Mouse (Mus musculus): Measurements from ENCODE around the gene Bloc1s2. TPM values are rescaled to one million over a fixed set of nuclear protein-coding genes. Genes with fewer than 3 reads are reported as not detected.

The Bloc1s2 gene
- polyA plus RNA-seq, 1 experiment from 2014 or later = 77.2 TPM

GRCm38 (mm10) chr19:44161515-44161914, 15.3 kb upstream of the Bloc1s2 start:
- H3K4me1 ChIP-seq (ENCODE audit: control insufficient read depth, insufficient read depth, low read length) = no peaks in the 10 kb centered on the region
- no peak overlapping the region for H3K4me2 ChIP-seq (ENCODE audit: low read depth, low read length)
- no peak for ATAC-seq (ENCODE audit: insufficient read depth, low FRiP score)
- no peaks in the 10 kb centered on the region for H3K27me3 ChIP-seq (ENCODE audit: control insufficient read depth, insufficient read depth, low read length)
- WGBS = 13% methylated on average over 3 of the region's 3 CpGs
- H3K9me3 ChIP-seq (replicated peaks; ENCODE audit: control insufficient read depth, low read length) = no peaks in the 10 kb centered on the region
- no peak overlapping the region for H3K4me3 ChIP-seq (replicated peaks; ENCODE audit: low read length)
- no peaks in the 10 kb centered on the region for H3K36me3 ChIP-seq (ENCODE audit: control insufficient read depth, insufficient read depth, low read length)
- H3K27ac ChIP-seq (ENCODE audit: low read length) = no peak overlapping the region
- H3K9ac ChIP-seq (ENCODE audit: low read length) = no peak overlapping the region

GRCm38 (mm10) chr19:44159386-44159785, 13.1 kb upstream of the Bloc1s2 start:
- H3K9me3 ChIP-seq (replicated peaks; ENCODE audit: control insufficient read depth, low read length) = no peaks in the 10 kb centered on the region

GRCm38 (mm10) chr19:44157005-44157404, 10.8 kb upstream of the Bloc1s2 start:
- 94% methylated on average over 10 of the region's 10 CpGs for WGBS
- Histone ChIP-seq H3K4me3 (replicated peaks; ENCODE audit: low read length) (no peak overlapping the region), H3K36me3 (ENCODE audit: control insufficient read depth, insufficient read depth, low read length) (no peaks in the 10 kb centered on the region), H3K9ac (ENCODE audit: low read length) (no peak overlapping the region), H3K4me1 (ENCODE audit: control insufficient read depth, insufficient read depth, low read length) (no peaks in the 10 kb centered on the region), H3K9me3 (replicated peaks; ENCODE audit: control insufficient read depth, low read length) (no peaks in the 10 kb centered on the region), H3K27ac (ENCODE audit: low read length) (no peak overlapping the region), H3K27me3 (ENCODE audit: control insufficient read depth, insufficient read depth, low read length) (no peaks in the 10 kb centered on the region), H3K4me2 (ENCODE audit: low read depth, low read length) (no peak overlapping the region)
- ATAC-seq (ENCODE audit: insufficient read depth, low FRiP score) = no peak

More at GRCm38 (mm10) chr19:44159386-44159785, 13.1 kb upstream of the Bloc1s2 start:
- no peak overlapping the region for H3K27ac ChIP-seq (ENCODE audit: low read length)
- H3K36me3 ChIP-seq (ENCODE audit: control insufficient read depth, insufficient read depth, low read length) = no peaks in the 10 kb centered on the region
- no peaks in the 10 kb centered on the region for H3K4me1 ChIP-seq (ENCODE audit: control insufficient read depth, insufficient read depth, low read length)
- H3K4me3 ChIP-seq (replicated peaks; ENCODE audit: low read length) = no peak overlapping the region
- no peak overlapping the region for H3K9ac ChIP-seq (ENCODE audit: low read length)
- 74% methylated on average over 3 of the region's 3 CpGs for WGBS
- no peak for ATAC-seq (ENCODE audit: insufficient read depth, low FRiP score)
- H3K4me2 ChIP-seq (ENCODE audit: low read depth, low read length) = no peak overlapping the region
- H3K27me3 ChIP-seq (ENCODE audit: control insufficient read depth, insufficient read depth, low read length) = no peaks in the 10 kb centered on the region

GRCm38 (mm10) chr19:44153781-44154180, 7.5 kb upstream of the Bloc1s2 start:
- WGBS = 80% methylated on average over 5 of the region's 5 CpGs

GRCm38 (mm10) chr19:44148991-44149390, 2.7 kb upstream of the Bloc1s2 start:
- 68% methylated on average over 2 of the region's 2 CpGs for whole genome bisulfite sequencing
- H3K36me3 ChIP-seq (ENCODE audit: control insufficient read depth, insufficient read depth, low read length) = no peaks in the 10 kb centered on the region
- no peak overlapping the region for H3K9ac ChIP-seq (ENCODE audit: low read length)
- H3K27me3 ChIP-seq (ENCODE audit: control insufficient read depth, insufficient read depth, low read length) = no peaks in the 10 kb centered on the region; the same call in 1 of the 2 replicates
- no peak overlapping the region for H3K4me3 ChIP-seq (replicated peaks; ENCODE audit: low read length)
- no peaks in the 10 kb centered on the region for H3K9me3 ChIP-seq (replicated peaks; ENCODE audit: control insufficient read depth, low read length)
- H3K4me1 ChIP-seq (ENCODE audit: control insufficient read depth, insufficient read depth, low read length) = peaks cover 4% of the 10 kb centered on the region
- H3K4me2 ChIP-seq (ENCODE audit: low read depth, low read length) = no peak overlapping the region
- no peak overlapping the region for H3K27ac ChIP-seq (ENCODE audit: low read length)
- ATAC-seq (ENCODE audit: insufficient read depth, low FRiP score) = no peak

More at GRCm38 (mm10) chr19:44153781-44154180, 7.5 kb upstream of the Bloc1s2 start:
- Histone ChIP-seq H3K4me1 (ENCODE audit: control insufficient read depth, insufficient read depth, low read length) (no peaks in the 10 kb centered on the region), H3K4me3 (replicated peaks; ENCODE audit: low read length) (no peak overlapping the region), H3K27ac (ENCODE audit: low read length) (no peak overlapping the region), H3K36me3 (ENCODE audit: control insufficient read depth, insufficient read depth, low read length) (no peaks in the 10 kb centered on the region), H3K9ac (ENCODE audit: low read length) (no peak overlapping the region), H3K9me3 (replicated peaks; ENCODE audit: control insufficient read depth, low read length) (no peaks in the 10 kb centered on the region), H3K4me2 (ENCODE audit: low read depth, low read length) (no peak overlapping the region), H3K27me3 (ENCODE audit: control insufficient read depth, insufficient read depth, low read length) (no peaks in the 10 kb centered on the region; the same call in 1 of the 2 replicates)
- ATAC-seq (ENCODE audit: insufficient read depth, low FRiP score) = no peak

- no peak overlapping the region for H3K9ac ChIP-seq (ENCODE audit: low read length)
- no peak for ATAC-seq (ENCODE audit: insufficient read depth, low FRiP score)
- H3K4me2 ChIP-seq (ENCODE audit: low read depth, low read length) = no peak overlapping the region
- H3K9me3 ChIP-seq (replicated peaks; ENCODE audit: control insufficient read depth, low read length) = no peaks in the 10 kb centered on the region
- WGBS = 24% methylated on average over 2 of the region's 2 CpGs
- H3K27ac ChIP-seq (ENCODE audit: low read length) = no peak overlapping the region
- no peak overlapping the region for H3K4me3 ChIP-seq (replicated peaks; ENCODE audit: low read length)
- peaks cover 4% of the 10 kb centered on the region for H3K4me1 ChIP-seq (ENCODE audit: control insufficient read depth, insufficient read depth, low read length)
- H3K36me3 ChIP-seq (ENCODE audit: control insufficient read depth, insufficient read depth, low read length) = no peaks in the 10 kb centered on the region
- no peaks in the 10 kb centered on the region; the same call in 1 of the 2 replicates for H3K27me3 ChIP-seq (ENCODE audit: control insufficient read depth, insufficient read depth, low read length)
Observed at GRCm38 (mm10) chr19:44148345-44148744, 2.1 kb upstream of the Bloc1s2 start.

GRCm38 (mm10) chr19:44146951-44147350, 705 bp upstream of the Bloc1s2 start:
- 90% methylated on average over 8 of the region's 8 CpGs for WGBS
- Histone ChIP-seq H3K4me3 (replicated peaks; ENCODE audit: low read length) (no peak overlapping the region), H3K9me3 (replicated peaks; ENCODE audit: control insufficient read depth, low read length) (no peaks in the 10 kb centered on the region), H3K4me2 (ENCODE audit: low read depth, low read length) (no peak overlapping the region), H3K36me3 (ENCODE audit: control insufficient read depth, insufficient read depth, low read length) (peaks cover 6% of the 10 kb centered on the region; the same call in 1 of the 2 replicates), H3K4me1 (ENCODE audit: control insufficient read depth, insufficient read depth, low read length) (peaks cover 4% of the 10 kb centered on the region), H3K27me3 (ENCODE audit: control insufficient read depth, insufficient read depth, low read length) (no peaks in the 10 kb centered on the region; the same call in 1 of the 2 replicates), H3K9ac (ENCODE audit: low read length) (no peak overlapping the region), H3K27ac (ENCODE audit: low read length) (no peak overlapping the region)
- ATAC-seq (ENCODE audit: insufficient read depth, low FRiP score) = no peak

- H3K4me3 ChIP-seq (replicated peaks; ENCODE audit: low read length) = peak overlapping the region; percentile 72
- 56% methylated on average over 9 of the region's 9 CpGs for WGBS
- H3K9ac ChIP-seq (ENCODE audit: low read length) = peak overlapping the region; percentile 80
- no peaks in the 10 kb centered on the region for H3K9me3 ChIP-seq (replicated peaks; ENCODE audit: control insufficient read depth, low read length)
- peak; percentile 44; the same call in 1 of the 2 replicates for ATAC-seq (ENCODE audit: insufficient read depth, low FRiP score)
- peaks cover 4% of the 10 kb centered on the region for H3K4me1 ChIP-seq (ENCODE audit: control insufficient read depth, insufficient read depth, low read length)
- peaks cover 6% of the 10 kb centered on the region; the same call in 1 of the 2 replicates for H3K36me3 ChIP-seq (ENCODE audit: control insufficient read depth, insufficient read depth, low read length)
- H3K27me3 ChIP-seq (ENCODE audit: control insufficient read depth, insufficient read depth, low read length) = no peaks in the 10 kb centered on the region; the same call in 1 of the 2 replicates
- H3K27ac ChIP-seq (ENCODE audit: low read length) = 0 out of 2 replicates have a peak overlapping the region, but pooled peaks have one; percentile 33
- peak overlapping the region; percentile 86 for H3K4me2 ChIP-seq (ENCODE audit: low read depth, low read length)
Observed at GRCm38 (mm10) chr19:44146568-44146879, 278 bp upstream of the Bloc1s2 start.

- ATAC-seq (ENCODE audit: insufficient read depth, low FRiP score) = no peak
- Histone ChIP-seq H3K4me3 (replicated peaks; ENCODE audit: low read length) (no peak overlapping the region), H3K9ac (ENCODE audit: low read length) (no peak overlapping the region), H3K4me2 (ENCODE audit: low read depth, low read length) (no peak overlapping the region), H3K36me3 (ENCODE audit: control insufficient read depth, insufficient read depth, low read length) (peaks cover 9% of the 10 kb centered on the region), H3K9me3 (replicated peaks; ENCODE audit: control insufficient read depth, low read length) (no peaks in the 10 kb centered on the region), H3K27ac (ENCODE audit: low read length) (no peak overlapping the region), H3K27me3 (ENCODE audit: control insufficient read depth, insufficient read depth, low read length) (no peaks in the 10 kb centered on the region), H3K4me1 (ENCODE audit: control insufficient read depth, insufficient read depth, low read length) (peaks cover 4% of the 10 kb centered on the region)
- WGBS = 82% methylated on average over 9 of the region's 9 CpGs
Observed at GRCm38 (mm10) chr19:44144366-44144765, 1.9 kb downstream of the Bloc1s2 start.

Measured in stomach, embryonic 16.5 days (tissue).